Mouse (Mus musculus) G1E (cell line): ENCODE data around the gene Klhdc9.

Experiments used
- CTCF ChIP-seq: IDR thresholded peaks from 2 replicates; pipeline ENCODE4 v1.5.1; 2012; ENCODE audit warnings: low read depth, low read length, inconsistent platforms, mixed read lengths
- TAL1 ChIP-seq: conservative IDR thresholded peaks from 2 replicates; pipeline ENCODE4 v1.6.1; 2012; ENCODE audit warnings: low read depth, low read length, inconsistent platforms, mixed read lengths

- no peak for TF ChIP-seq CTCF
- TF ChIP-seq TAL1: no peak
Observed at GRCm38 (mm10) chr1:171382096-171382620, 21.6 kb upstream of the Klhdc9 start.
